18 mouse cellular contexts compared by ENCODE assay signal in the genomic region with DNA sequence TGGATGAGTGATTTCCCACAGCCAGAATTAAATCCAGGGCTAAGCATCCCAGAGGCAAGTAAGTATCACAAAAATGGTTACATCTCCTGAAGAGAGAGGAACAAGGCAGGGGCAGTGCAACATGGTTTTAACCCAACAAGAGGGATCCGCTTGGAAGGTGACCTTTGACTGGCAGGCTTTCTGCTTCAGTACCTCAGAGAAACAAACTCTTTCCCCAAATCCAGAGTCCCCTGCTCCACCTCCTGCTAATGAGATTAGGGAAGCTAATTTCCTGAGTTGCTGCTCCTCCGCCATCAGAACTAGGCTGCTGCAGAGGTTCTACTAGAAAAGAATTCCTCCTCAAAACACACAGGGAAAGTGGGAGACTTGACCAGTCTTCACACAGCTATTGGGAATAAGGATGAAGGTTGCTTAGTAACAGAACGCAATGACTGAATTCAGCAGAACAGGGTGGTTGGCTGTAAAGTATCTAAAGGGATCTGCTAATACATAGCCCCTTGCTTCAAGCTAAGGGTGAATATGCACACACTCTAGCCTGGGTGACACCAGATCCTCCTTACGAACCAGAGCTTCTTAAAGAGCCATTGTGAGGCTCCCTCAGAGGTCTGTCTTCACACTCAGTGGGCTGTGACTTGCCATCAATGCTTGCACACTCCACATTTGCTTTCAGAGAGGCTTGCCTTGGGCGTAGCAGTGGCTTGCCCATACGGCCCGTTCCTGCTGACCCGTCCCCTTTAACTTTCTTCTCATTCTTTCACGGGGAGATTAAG. TPM values are rescaled to one million over a fixed set of nuclear protein-coding genes. Genes with fewer than 3 reads are reported as not detected.
DNase-seq lines count a peak whose midpoint lies in the region; ATAC-seq lines count a peak whose summit lies in the region.
"Had no signal": no experiment of that assay in that cellular context is flagged by ENCODE, and none has a peak within 500 bp of the region (broad histone marks: within the 10 kb centered on the region; RNA-seq: fewer than 3 reads in every experiment).

No protein-coding gene starts in this region.

- 0 out of 2 replicates have a peak overlapping the region, but pooled peaks have one; percentile 20 for H3K27ac ChIP-seq in heart, embryonic 13.5 days (replicated peaks)
- no peak overlapping the region for H3K27ac ChIP-seq in midbrain, embryonic 12.5 days (replicated peaks)
- H3K27ac ChIP-seq: embryonic facial prominence, embryonic 15.5 days; lung, embryonic 15.5 days had no signal

- intact Hi-C loops in heart, postnatal 25 days (cut with DNase I), result no loop called here

- H3K9ac ChIP-seq in heart, embryonic 13.5 days, result no peak overlapping the region
- no peak overlapping the region for H3K9ac ChIP-seq in midbrain, embryonic 12.5 days (replicated peaks)
- H3K9ac ChIP-seq: embryonic facial prominence, embryonic 15.5 days; lung, embryonic 15.5 days had no signal

- H3K4me2 ChIP-seq in heart, embryonic 13.5 days, result no peak overlapping the region
- 0 out of 2 replicates have a peak overlapping the region, but pooled peaks have one; percentile 15 for H3K4me2 ChIP-seq in midbrain, embryonic 12.5 days (replicated peaks)
- H3K4me2 ChIP-seq: embryonic facial prominence, embryonic 15.5 days; lung, embryonic 15.5 days had no signal

- no peak overlapping the region for H3K4me3 ChIP-seq in heart, embryonic 13.5 days
- H3K4me3 ChIP-seq in midbrain, embryonic 12.5 days, result no peak overlapping the region
- H3K4me3 ChIP-seq: embryonic facial prominence, embryonic 15.5 days; lung, embryonic 15.5 days; megakaryocyte, embryonic 14.5 days had no signal

- H3K4me1 ChIP-seq in heart, embryonic 13.5 days, result peaks cover 21% of the 10 kb centered on the region
- H3K4me1 ChIP-seq in midbrain, embryonic 12.5 days, result peaks cover 10% of the 10 kb centered on the region
- H3K4me1 ChIP-seq: embryonic facial prominence, embryonic 15.5 days; lung, embryonic 15.5 days; megakaryocyte, embryonic 14.5 days had no signal

- 58% methylated on average over 9 of the region's 9 CpGs for WGBS in heart, embryonic 13.5 days
- WGBS in midbrain, embryonic 12.5 days, result 10% methylated on average over 9 of the region's 9 CpGs

- H3K9me3 ChIP-seq in heart, embryonic 13.5 days, result no peaks in the 10 kb centered on the region
- H3K9me3 ChIP-seq in midbrain, embryonic 12.5 days, result no peaks in the 10 kb centered on the region
- H3K9me3 ChIP-seq: embryonic facial prominence, embryonic 15.5 days; lung, embryonic 15.5 days had no signal

- DNase-seq in heart, postnatal 25 days (ENCODE audit: low spot score), result no peak
- DNase-seq in embryo, embryonic 10 days (ENCODE audit: low spot score), result peak; percentile 36
- DNase-seq in kidney, adult 8-10 months, result peak; percentile 40 to 46
- no peak for DNase-seq in layer of hippocampus, postnatal 10 days (ENCODE audit: low spot score in 2 of 2)
- no peak for DNase-seq in urinary bladder, postnatal 36 days (ENCODE audit: low spot score in 2 of 2)
- DNase-seq: adrenal gland, postnatal 36 days; cerebellum, adult 9-11 months; heart, adult 18-20 months; heart, postnatal 36 days; liver; thymus, adult 18-20 months had no signal

- no peak for ATAC-seq in heart, embryonic 13.5 days (ENCODE audit: extremely low read depth, insufficient number of reproducible peaks, low FRiP score, low TSS enrichment)
- ATAC-seq in midbrain, embryonic 12.5 days (ENCODE audit: low FRiP score, low read depth), result no peak

- no peaks in the 10 kb centered on the region for H3K27me3 ChIP-seq in heart, embryonic 13.5 days (replicated peaks)
- peaks cover 30% of the 10 kb centered on the region for H3K27me3 ChIP-seq in midbrain, embryonic 12.5 days
- H3K27me3 ChIP-seq: embryonic facial prominence, embryonic 15.5 days; lung, embryonic 15.5 days; megakaryocyte, embryonic 14.5 days had no signal

- H3K36me3 ChIP-seq in heart, embryonic 13.5 days, result peaks cover 83% of the 10 kb centered on the region
- H3K36me3 ChIP-seq in midbrain, embryonic 12.5 days, result no peaks in the 10 kb centered on the region

RNA-seq across cellular contexts. Expression of a gene that starts 14.2 kb away (rescaled TPM):
- polyA plus RNA-seq in heart, embryonic 13.5 days (2015; fragmentation: Nextera tagmentation; extraction: Ambion mirVana), result 0.22 and 0.24 TPM in 2 replicates
- total RNA-seq in heart, postnatal 25 days (2021), result under 1 TPM; 0.29 to 0.39 TPM
- not detected in 2 replicates for polyA plus RNA-seq in midbrain, embryonic 12.5 days (2016; fragmentation: Nextera tagmentation; extraction: Ambion mirVana)
- not detected for total RNA-seq in layer of hippocampus, postnatal 10 days (2021)
- total RNA-seq: adrenal gland, postnatal 36 days; MEL had no signal
- polyA plus RNA-seq: neural tube, embryonic 11.5 days had no signal

RNA-seq across cellular contexts. Expression of a gene that starts 60.0 kb away (rescaled TPM):
- polyA plus RNA-seq in heart, embryonic 13.5 days (2015; fragmentation: Nextera tagmentation; extraction: Ambion mirVana), result 5.1 and 5.3 TPM in 2 replicates
- total RNA-seq in heart, postnatal 25 days (2021), result 10 to 100 TPM; 20.4 to 21.7 TPM
- polyA plus RNA-seq in midbrain, embryonic 12.5 days (2016; fragmentation: Nextera tagmentation; extraction: Ambion mirVana), result 1.1 and 1.7 TPM in 2 replicates
- total RNA-seq in layer of hippocampus, postnatal 10 days (2021), result 10 to 100 TPM; 14.0 to 14.9 TPM
- total RNA-seq: MEL had no signal

Comparison
In these comparisons a context has a peak if more than half of its experiments do, and no peak if none do; other contexts are left out.
1. DNase-seq: peak in embryo, embryonic 10 days (single experiment) and kidney, adult 8-10 months (2 of 2); none in heart, postnatal 25 days (single experiment), layer of hippocampus, postnatal 10 days (0 of 2) and urinary bladder, postnatal 36 days (0 of 2).